Mouse (Mus musculus) bone marrow macrophage, adult 2 months (primary cell): ENCODE data around the gene Mog.

Experiments
- CTCF ChIP-seq: IDR thresholded peaks from 2 replicates; pipeline ENCODE4 v1.5.1; 2012; ENCODE audit warnings: low read depth, mild to moderate bottlenecking, low read length, moderate library complexity
- POLR2A ChIP-seq: IDR thresholded peaks from 2 replicates; pipeline ENCODE4 v1.6.1; 2012; ENCODE audit warnings: mild to moderate bottlenecking, low read depth, low read length, borderline replicate concordance

- no peak for TF ChIP-seq POLR2A
- no peak for TF ChIP-seq CTCF
Observed at GRCm38 (mm10) chr17:37061435-37061834, 38.2 kb upstream of the Mog start.
